Mouse (Mus musculus): ENCODE measurements around the gene Scnn1a. TPM values are rescaled to one million over a fixed set of nuclear protein-coding genes. Genes with fewer than 3 reads are reported as not detected.
A peak's percentile ranks its signal among the peaks of the same experiment; 100 is the strongest.

Scnn1a gene
- total RNA-seq, 1 experiment = 0.31 TPM

DNA sequence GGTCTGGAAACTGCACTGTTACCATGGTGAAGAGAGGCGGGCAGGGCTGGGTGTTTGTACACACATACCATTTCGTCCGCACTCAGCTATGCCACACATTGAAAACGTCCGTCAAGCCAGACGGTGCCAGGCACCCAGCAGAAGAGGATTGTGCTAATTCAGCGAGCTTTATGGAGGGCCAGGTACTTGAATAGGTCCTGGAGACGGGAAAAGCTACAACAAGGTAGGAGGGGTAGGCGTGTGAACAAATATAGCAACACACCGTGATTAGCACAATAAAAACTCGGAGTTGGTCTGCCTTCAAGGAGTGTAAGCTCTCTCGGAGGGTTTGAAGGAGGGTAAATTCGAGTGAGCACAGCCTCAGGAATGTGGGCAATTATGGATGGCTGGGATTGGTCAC is 2.3 kb downstream of the Scnn1a start:
- in situ Hi-C loops (cut with MboI; ENCODE audit: low sequenced_read_pairs in 2 of 2, unreplicated experiment in 2 of 2) = no loop called here
- H3K27ac ChIP-seq (ENCODE audit: insufficient read depth, low read depth, low read length, poor library complexity, severe bottlenecking) = no peak overlapping the region
- H3K9me3 ChIP-seq (ENCODE audit: control insufficient read depth, insufficient read depth, low read depth, low read length) = no peaks in the 10 kb centered on the region
- no peak overlapping the region for H3K9ac ChIP-seq (ENCODE audit: insufficient read depth, low read depth, low read length, poor library complexity, severe bottlenecking)
- H3K4me3 ChIP-seq (ENCODE audit: insufficient read depth in 1 of 2, low read depth in 1 of 2, low read length in 2 of 2, poor library complexity in 1 of 2, severe bottlenecking in 1 of 2) = no peak overlapping the region
- DNase-seq (ENCODE audit: low read depth, low spot score) = no peak
- H3K4me1 ChIP-seq (ENCODE audit: control insufficient read depth in 2 of 2, insufficient read depth in 2 of 2, low read length in 2 of 2, poor library complexity in 1 of 2) = peaks cover 0 to 18% of the 10 kb centered on the region in 2 experiments; a peak in 2 of 4 replicates
- H3K36me3 ChIP-seq (ENCODE audit: control insufficient read depth, insufficient read depth, low read length, poor library complexity, severe bottlenecking) = no peaks in the 10 kb centered on the region
- no peak for TF ChIP-seq CHD2 (IDR thresholded peaks at IDR 0.05; ENCODE audit: low read depth, low read length)

DNA sequence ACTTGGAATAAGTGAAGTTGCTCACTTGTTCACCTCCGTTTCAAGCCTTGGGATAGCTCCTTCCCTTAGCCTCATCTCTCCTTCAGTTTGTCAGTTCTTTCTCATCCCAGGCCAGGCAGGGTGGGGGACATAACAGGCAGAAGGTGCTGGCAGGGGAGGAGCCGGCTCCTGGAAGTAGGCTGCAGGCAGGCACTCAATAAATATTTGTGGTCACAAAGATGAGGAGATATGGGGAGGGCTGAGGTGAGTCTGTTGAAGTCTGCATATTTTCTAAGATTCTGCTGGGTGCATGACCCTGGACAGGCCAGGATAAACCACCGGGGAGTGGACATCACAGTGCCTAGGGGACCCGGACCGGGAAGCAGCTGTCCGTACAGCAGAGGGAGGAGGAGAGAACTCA is 3.1 kb downstream of the Scnn1a start:
- no peak overlapping the region for H3K4me3 ChIP-seq (ENCODE audit: insufficient read depth in 1 of 2, low read depth in 1 of 2, low read length in 2 of 2, poor library complexity in 1 of 2, severe bottlenecking in 1 of 2)
- no peaks in the 10 kb centered on the region for H3K9me3 ChIP-seq (ENCODE audit: control insufficient read depth, insufficient read depth, low read depth, low read length)
- no peak for DNase-seq (ENCODE audit: low read depth, low spot score)
- in situ Hi-C loops (cut with MboI; ENCODE audit: low sequenced_read_pairs in 2 of 2, unreplicated experiment in 2 of 2) = no loop called here
- no peak overlapping the region for H3K9ac ChIP-seq (ENCODE audit: insufficient read depth, low read depth, low read length, poor library complexity, severe bottlenecking)
- no peaks in the 10 kb centered on the region for H3K36me3 ChIP-seq (ENCODE audit: control insufficient read depth, insufficient read depth, low read length, poor library complexity, severe bottlenecking)
- H3K4me1 ChIP-seq (ENCODE audit: control insufficient read depth in 2 of 2, insufficient read depth in 2 of 2, low read length in 2 of 2, poor library complexity in 1 of 2) = peaks cover 0 to 22% of the 10 kb centered on the region in 2 experiments; a peak in 2 of 4 replicates
- TF ChIP-seq ZC3H11A (IDR thresholded peaks at IDR 0.05; ENCODE audit: borderline replicate concordance, low read depth, low read length) (no peak), MAFK (IDR thresholded peaks at IDR 0.05; ENCODE audit: insufficient read depth, low read depth, low read length) (no peak), ZNF384 (IDR thresholded peaks at IDR 0.05; ENCODE audit: low read depth, low read length) (no peak), HCFC1 (IDR thresholded peaks at IDR 0.05; ENCODE audit: borderline replicate concordance, insufficient read depth, low read length) (no peak), CHD2 (IDR thresholded peaks at IDR 0.05; ENCODE audit: low read depth, low read length) (no peak)
- no peak overlapping the region for H3K27ac ChIP-seq (ENCODE audit: insufficient read depth, low read depth, low read length, poor library complexity, severe bottlenecking)

DNA sequence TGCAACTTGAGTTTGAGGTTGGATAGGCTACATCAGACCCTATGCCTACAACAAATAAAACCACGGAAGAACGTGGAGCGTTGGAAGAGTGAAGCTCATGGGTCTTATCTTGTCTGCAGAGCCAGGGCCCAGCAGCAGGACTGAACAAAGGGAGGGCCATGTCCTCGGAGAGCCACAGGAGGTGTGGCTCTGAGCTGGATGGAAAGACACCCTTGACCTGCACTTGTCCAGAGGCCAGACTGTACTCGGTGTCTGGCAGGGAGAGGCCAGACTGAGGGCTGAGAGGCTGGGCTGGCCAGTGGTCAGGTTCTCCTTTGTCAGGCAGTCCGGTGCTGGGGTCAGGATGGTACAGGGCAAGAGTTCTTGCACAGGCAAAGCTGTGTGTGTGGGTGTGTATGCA is 4.9 kb downstream of the Scnn1a start:
- no peak overlapping the region for H3K4me3 ChIP-seq (ENCODE audit: insufficient read depth in 1 of 2, low read depth in 1 of 2, low read length in 2 of 2, poor library complexity in 1 of 2, severe bottlenecking in 1 of 2)
- H3K36me3 ChIP-seq (ENCODE audit: control insufficient read depth, insufficient read depth, low read length, poor library complexity, severe bottlenecking) = no peaks in the 10 kb centered on the region
- H3K27ac ChIP-seq (ENCODE audit: insufficient read depth, low read depth, low read length, poor library complexity, severe bottlenecking) = no peak overlapping the region
- in situ Hi-C loops (cut with MboI; ENCODE audit: low sequenced_read_pairs in 2 of 2, unreplicated experiment in 2 of 2) = no loop called here
- H3K4me1 ChIP-seq (ENCODE audit: control insufficient read depth in 2 of 2, insufficient read depth in 2 of 2, low read length in 2 of 2, poor library complexity in 1 of 2) = peaks cover 0 to 23% of the 10 kb centered on the region in 2 experiments; a peak in 2 of 4 replicates
- DNase-seq (ENCODE audit: low read depth, low spot score) = no peak
- H3K9me3 ChIP-seq (ENCODE audit: control insufficient read depth, insufficient read depth, low read depth, low read length) = no peaks in the 10 kb centered on the region
- H3K9ac ChIP-seq (ENCODE audit: insufficient read depth, low read depth, low read length, poor library complexity, severe bottlenecking) = no peak overlapping the region
- TF ChIP-seq MAFK (IDR thresholded peaks at IDR 0.05; ENCODE audit: insufficient read depth, low read depth, low read length) (no peak), ZNF384 (IDR thresholded peaks at IDR 0.05; ENCODE audit: low read depth, low read length) (no peak), ZC3H11A (IDR thresholded peaks at IDR 0.05; ENCODE audit: borderline replicate concordance, low read depth, low read length) (no peak), HCFC1 (IDR thresholded peaks at IDR 0.05; ENCODE audit: borderline replicate concordance, insufficient read depth, low read length) (no peak), CHD2 (IDR thresholded peaks at IDR 0.05; ENCODE audit: low read depth, low read length) (no peak)

DNA sequence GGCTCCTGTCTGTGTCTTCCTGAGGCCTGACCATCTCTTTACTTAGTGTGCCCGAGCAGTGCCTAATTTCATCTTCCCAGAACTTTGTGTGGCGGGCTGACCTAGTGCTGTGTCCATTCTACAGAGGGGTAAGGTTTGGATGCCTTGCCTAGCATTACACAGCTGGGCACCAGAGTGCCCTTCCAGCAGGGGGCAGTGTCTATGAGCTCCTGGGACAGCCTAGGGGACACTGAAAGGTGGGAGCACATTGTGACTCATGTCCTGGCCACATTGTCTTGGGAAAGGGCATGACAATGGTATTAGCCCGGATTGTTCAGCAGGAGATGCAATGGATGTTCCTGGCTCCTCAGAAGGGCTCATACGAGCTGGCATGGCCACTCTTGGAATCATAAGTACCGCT is 7.8 kb downstream of the Scnn1a start:
- TF ChIP-seq HCFC1 (IDR thresholded peaks at IDR 0.05; ENCODE audit: borderline replicate concordance, insufficient read depth, low read length) (no peak), ZNF384 (IDR thresholded peaks at IDR 0.05; ENCODE audit: low read depth, low read length) (no peak), CHD2 (IDR thresholded peaks at IDR 0.05; ENCODE audit: low read depth, low read length) (no peak), ZC3H11A (IDR thresholded peaks at IDR 0.05; ENCODE audit: borderline replicate concordance, low read depth, low read length) (no peak), MAFK (IDR thresholded peaks at IDR 0.05; ENCODE audit: insufficient read depth, low read depth, low read length) (no peak)
- Histone ChIP-seq H3K36me3 (ENCODE audit: control insufficient read depth, insufficient read depth, low read length, poor library complexity, severe bottlenecking) (no peaks in the 10 kb centered on the region), H3K4me1 (ENCODE audit: control insufficient read depth in 2 of 2, insufficient read depth in 2 of 2, low read length in 2 of 2, poor library complexity in 1 of 2) (peaks cover 0 to 8% of the 10 kb centered on the region in 2 experiments; a peak in 1 of 4 replicates), H3K9me3 (ENCODE audit: control insufficient read depth, insufficient read depth, low read depth, low read length) (no peaks in the 10 kb centered on the region), H3K4me3 (ENCODE audit: insufficient read depth in 1 of 2, low read depth in 1 of 2, low read length in 2 of 2, poor library complexity in 1 of 2, severe bottlenecking in 1 of 2) (no peak overlapping the region), H3K9ac (ENCODE audit: insufficient read depth, low read depth, low read length, poor library complexity, severe bottlenecking) (no peak overlapping the region), H3K27ac (ENCODE audit: insufficient read depth, low read depth, low read length, poor library complexity, severe bottlenecking) (no peak overlapping the region)
- no peak for DNase-seq (ENCODE audit: low read depth, low spot score)
- in situ Hi-C loops (cut with MboI; ENCODE audit: low sequenced_read_pairs in 2 of 2, unreplicated experiment in 2 of 2) = no loop called here

DNA sequence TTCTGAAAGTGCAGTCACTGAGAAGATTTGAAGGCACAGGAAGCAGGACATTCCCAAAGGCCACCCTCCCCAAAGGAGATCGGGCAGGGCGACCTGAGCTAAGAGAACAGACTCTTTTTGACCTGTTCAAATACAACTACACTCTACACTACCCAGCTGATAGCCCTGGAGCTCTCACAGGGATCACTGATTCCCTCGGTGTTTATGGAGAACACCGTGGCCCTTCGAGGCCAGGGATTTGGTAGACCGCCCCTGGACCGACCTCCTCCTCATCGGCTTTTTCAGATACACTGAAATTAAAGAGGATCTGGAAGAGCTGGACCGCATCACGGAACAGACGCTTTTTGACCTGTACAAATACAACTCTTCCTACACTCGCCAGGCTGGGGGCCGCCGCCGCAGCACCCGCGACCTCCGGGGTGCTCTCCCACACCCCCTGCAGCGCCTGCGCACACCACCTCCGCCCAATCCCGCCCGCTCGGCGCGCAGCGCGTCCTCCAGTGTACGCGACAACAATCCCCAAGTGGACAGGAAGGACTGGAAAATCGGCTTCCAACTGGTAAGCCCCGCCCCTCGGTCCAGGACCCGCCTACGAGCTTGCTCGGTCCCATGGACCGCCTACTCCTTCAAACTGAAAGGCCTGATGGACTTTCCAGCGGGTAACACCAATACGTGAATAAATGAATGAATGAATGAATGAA is 10.3 kb downstream of the Scnn1a start:
- Histone ChIP-seq H3K27ac (ENCODE audit: insufficient read depth, low read depth, low read length, poor library complexity, severe bottlenecking) (no peak overlapping the region), H3K9me3 (ENCODE audit: control insufficient read depth, insufficient read depth, low read depth, low read length) (no peaks in the 10 kb centered on the region), H3K4me3 (ENCODE audit: insufficient read depth in 1 of 2, low read depth in 1 of 2, low read length in 2 of 2, poor library complexity in 1 of 2, severe bottlenecking in 1 of 2) (peak overlapping the region; percentile 64 to 65), H3K9ac (ENCODE audit: insufficient read depth, low read depth, low read length, poor library complexity, severe bottlenecking) (peak overlapping the region; percentile 37), H3K4me1 (ENCODE audit: control insufficient read depth in 2 of 2, insufficient read depth in 2 of 2, low read length in 2 of 2, poor library complexity in 1 of 2) (peaks cover 0 to 8% of the 10 kb centered on the region in 2 experiments; a peak in 1 of 4 replicates), H3K36me3 (ENCODE audit: control insufficient read depth, insufficient read depth, low read length, poor library complexity, severe bottlenecking) (no peaks in the 10 kb centered on the region)
- in situ Hi-C loops (cut with MboI; ENCODE audit: low sequenced_read_pairs in 2 of 2, unreplicated experiment in 2 of 2) = no loop called here
- TF ChIP-seq MAFK (IDR thresholded peaks at IDR 0.05; ENCODE audit: insufficient read depth, low read depth, low read length) (no peak), ZNF384 (IDR thresholded peaks at IDR 0.05; ENCODE audit: low read depth, low read length) (no peak), HCFC1 (IDR thresholded peaks at IDR 0.05; ENCODE audit: borderline replicate concordance, insufficient read depth, low read length) (no peak), CHD2 (IDR thresholded peaks at IDR 0.05; ENCODE audit: low read depth, low read length) (no peak), ZC3H11A (IDR thresholded peaks at IDR 0.05; ENCODE audit: borderline replicate concordance, low read depth, low read length) (no peak)
- DNase-seq (ENCODE audit: low read depth, low spot score) = no peak
